Mouse (Mus musculus): ENCODE measurements around the gene Fcer1g. TPM values are rescaled to one million over a fixed set of nuclear protein-coding genes. Genes with fewer than 3 reads are reported as not detected.

Gene Fcer1g
- polyA plus RNA-seq, 1 experiment from 2014 or later = 83.6 TPM

- no peak overlapping the region for H3K27ac ChIP-seq (ENCODE audit: low read depth, low read length)
- peaks cover 6% of the 10 kb centered on the region; the same call in 1 of the 2 replicates for H3K4me1 ChIP-seq (replicated peaks; ENCODE audit: control insufficient read depth, insufficient read depth, low read length)
- peak overlapping the region; percentile 94 for H3K9ac ChIP-seq (ENCODE audit: low read depth, low read length)
- DNase-seq (ENCODE audit: low spot score) = peak; percentile 28
- peak overlapping the region; percentile 63 for H3K4me2 ChIP-seq
- peak overlapping the region; percentile 76 for H3K4me3 ChIP-seq (ENCODE audit: low read depth, low read length)
- H3K36me3 ChIP-seq (ENCODE audit: control insufficient read depth, insufficient read depth, low read length) = peaks cover 38% of the 10 kb centered on the region
- H3K27me3 ChIP-seq (replicated peaks; ENCODE audit: control insufficient read depth, insufficient read depth, low read length) = no peaks in the 10 kb centered on the region
- no peaks in the 10 kb centered on the region for H3K9me3 ChIP-seq (ENCODE audit: control insufficient read depth, low read length)
- WGBS = 83% methylated on average over 14 of the region's 14 CpGs
- ATAC-seq (replicated peaks; ENCODE audit: low FRiP score) = no peak
These were observed 45.0 kb upstream of the Fcer1g start for GRCm38 (mm10) chr1:171279012-171279705.

GRCm38 (mm10) chr1:171278436-171278835 lies 44.3 kb upstream of the Fcer1g start:
- no peaks in the 10 kb centered on the region for H3K27me3 ChIP-seq (replicated peaks; ENCODE audit: control insufficient read depth, insufficient read depth, low read length)
- ATAC-seq (replicated peaks; ENCODE audit: low FRiP score) (no peak), DNase-seq (ENCODE audit: low spot score) (no peak)
- H3K27ac ChIP-seq (ENCODE audit: low read depth, low read length) = no peak overlapping the region
- peaks cover 38% of the 10 kb centered on the region for H3K36me3 ChIP-seq (ENCODE audit: control insufficient read depth, insufficient read depth, low read length)
- whole genome bisulfite sequencing = 95% methylated on average over 8 of the region's 8 CpGs
- H3K4me3 ChIP-seq (ENCODE audit: low read depth, low read length) = peak overlapping the region; percentile 76
- H3K9ac ChIP-seq (ENCODE audit: low read depth, low read length) = peak overlapping the region; percentile 28; the same call in 1 of the 2 replicates
- H3K4me1 ChIP-seq (replicated peaks; ENCODE audit: control insufficient read depth, insufficient read depth, low read length) = peaks cover 6% of the 10 kb centered on the region; the same call in 1 of the 2 replicates
- H3K4me2 ChIP-seq = peak overlapping the region; percentile 63
- no peaks in the 10 kb centered on the region for H3K9me3 ChIP-seq (ENCODE audit: control insufficient read depth, low read length)

GRCm38 (mm10) chr1:171277736-171278135 lies 43.6 kb upstream of the Fcer1g start:
- 87% methylated on average over 10 of the region's 10 CpGs for WGBS

GRCm38 (mm10) chr1:171276110-171276748 lies 42.1 kb upstream of the Fcer1g start:
- 92% methylated on average over 14 of the region's 14 CpGs for WGBS
- Histone ChIP-seq H3K9me3 (ENCODE audit: control insufficient read depth, low read length) (no peaks in the 10 kb centered on the region), H3K4me3 (ENCODE audit: low read depth, low read length) (no peak overlapping the region), H3K27me3 (replicated peaks; ENCODE audit: control insufficient read depth, insufficient read depth, low read length) (no peaks in the 10 kb centered on the region), H3K27ac (ENCODE audit: low read depth, low read length) (no peak overlapping the region), H3K4me2 (no peak overlapping the region), H3K9ac (ENCODE audit: low read depth, low read length) (no peak overlapping the region), H3K4me1 (replicated peaks; ENCODE audit: control insufficient read depth, insufficient read depth, low read length) (peaks cover 8% of the 10 kb centered on the region), H3K36me3 (ENCODE audit: control insufficient read depth, insufficient read depth, low read length) (peaks cover 45% of the 10 kb centered on the region)
- no peak for ATAC-seq (replicated peaks; ENCODE audit: low FRiP score)
- DNase-seq (ENCODE audit: low spot score) = no peak

More at GRCm38 (mm10) chr1:171277736-171278135, 43.6 kb upstream of the Fcer1g start:
- peaks cover 6% of the 10 kb centered on the region; the same call in 1 of the 2 replicates for H3K4me1 ChIP-seq (replicated peaks; ENCODE audit: control insufficient read depth, insufficient read depth, low read length)
- 0 out of 2 replicates have a peak overlapping the region, but pooled peaks have one; percentile 17 for H3K4me3 ChIP-seq (ENCODE audit: low read depth, low read length)
- no peak overlapping the region for H3K9ac ChIP-seq (ENCODE audit: low read depth, low read length)
- no peaks in the 10 kb centered on the region for H3K9me3 ChIP-seq (ENCODE audit: control insufficient read depth, low read length)
- H3K36me3 ChIP-seq (ENCODE audit: control insufficient read depth, insufficient read depth, low read length) = peaks cover 41% of the 10 kb centered on the region
- DNase-seq (ENCODE audit: low spot score) = no peak
- ATAC-seq (replicated peaks; ENCODE audit: low FRiP score) = no peak
- no peaks in the 10 kb centered on the region for H3K27me3 ChIP-seq (replicated peaks; ENCODE audit: control insufficient read depth, insufficient read depth, low read length)
- no peak overlapping the region for H3K27ac ChIP-seq (ENCODE audit: low read depth, low read length)
- H3K4me2 ChIP-seq = peak overlapping the region; percentile 63

GRCm38 (mm10) chr1:171275144-171275734 lies 41.1 kb upstream of the Fcer1g start:
- peaks cover 12% of the 10 kb centered on the region for H3K4me1 ChIP-seq (replicated peaks; ENCODE audit: control insufficient read depth, insufficient read depth, low read length)
- H3K27me3 ChIP-seq (replicated peaks; ENCODE audit: control insufficient read depth, insufficient read depth, low read length) = no peaks in the 10 kb centered on the region
- WGBS = 91% methylated on average over 11 of the region's 11 CpGs
- H3K9ac ChIP-seq (ENCODE audit: low read depth, low read length) = no peak overlapping the region
- no peaks in the 10 kb centered on the region for H3K9me3 ChIP-seq (ENCODE audit: control insufficient read depth, low read length)
- H3K4me2 ChIP-seq = no peak overlapping the region
- H3K36me3 ChIP-seq (ENCODE audit: control insufficient read depth, insufficient read depth, low read length) = peaks cover 45% of the 10 kb centered on the region
- no peak overlapping the region for H3K27ac ChIP-seq (ENCODE audit: low read depth, low read length)
- DNase-seq (ENCODE audit: low spot score) (no peak), ATAC-seq (replicated peaks; ENCODE audit: low FRiP score) (no peak)
- H3K4me3 ChIP-seq (ENCODE audit: low read depth, low read length) = no peak overlapping the region; the same call in 1 of the 2 replicates

GRCm38 (mm10) chr1:171274171-171274570 lies 40.0 kb upstream of the Fcer1g start:
- DNase-seq (ENCODE audit: low spot score) (no peak), ATAC-seq (replicated peaks; ENCODE audit: low FRiP score) (no peak)
- H3K4me3 ChIP-seq (ENCODE audit: low read depth, low read length) = no peak overlapping the region
- H3K27me3 ChIP-seq (replicated peaks; ENCODE audit: control insufficient read depth, insufficient read depth, low read length) = no peaks in the 10 kb centered on the region
- 92% methylated on average over 12 of the region's 12 CpGs for WGBS
- no peak overlapping the region for H3K4me2 ChIP-seq
- no peaks in the 10 kb centered on the region for H3K9me3 ChIP-seq (ENCODE audit: control insufficient read depth, low read length)
- no peak overlapping the region for H3K9ac ChIP-seq (ENCODE audit: low read depth, low read length)
- no peak overlapping the region for H3K27ac ChIP-seq (ENCODE audit: low read depth, low read length)
- H3K36me3 ChIP-seq (ENCODE audit: control insufficient read depth, insufficient read depth, low read length) = peaks cover 45% of the 10 kb centered on the region
- H3K4me1 ChIP-seq (replicated peaks; ENCODE audit: control insufficient read depth, insufficient read depth, low read length) = peaks cover 15% of the 10 kb centered on the region

GRCm38 (mm10) chr1:171272086-171272485 lies 37.9 kb upstream of the Fcer1g start:
- Histone ChIP-seq H3K27me3 (replicated peaks; ENCODE audit: control insufficient read depth, insufficient read depth, low read length) (no peaks in the 10 kb centered on the region), H3K9ac (ENCODE audit: low read depth, low read length) (peak overlapping the region; percentile 89), H3K27ac (ENCODE audit: low read depth, low read length) (peak overlapping the region; percentile 70; the same call in 1 of the 2 replicates), H3K4me3 (ENCODE audit: low read depth, low read length) (peak overlapping the region; percentile 90; the same call in 1 of the 2 replicates), H3K4me2 (peak overlapping the region; percentile 96), H3K36me3 (ENCODE audit: control insufficient read depth, insufficient read depth, low read length) (peaks cover 29% of the 10 kb centered on the region), H3K9me3 (ENCODE audit: control insufficient read depth, low read length) (no peaks in the 10 kb centered on the region), H3K4me1 (replicated peaks; ENCODE audit: control insufficient read depth, insufficient read depth, low read length) (peaks cover 15% of the 10 kb centered on the region)
- no peak for ATAC-seq (replicated peaks; ENCODE audit: low FRiP score)
- WGBS = 82% methylated on average over 3 of the region's 3 CpGs
- no peak for DNase-seq (ENCODE audit: low spot score)

- no peaks in the 10 kb centered on the region for H3K9me3 ChIP-seq (ENCODE audit: control insufficient read depth, low read length)
- WGBS = 55% methylated on average over 10 of the region's 10 CpGs
- peak overlapping the region; percentile 96 for H3K4me2 ChIP-seq
- peak overlapping the region; percentile 90 for H3K4me3 ChIP-seq (ENCODE audit: low read depth, low read length)
- H3K9ac ChIP-seq (ENCODE audit: low read depth, low read length) = peak overlapping the region; percentile 89; the same call in 1 of the 2 replicates
- H3K36me3 ChIP-seq (ENCODE audit: control insufficient read depth, insufficient read depth, low read length) = peaks cover 24% of the 10 kb centered on the region
- no peak for DNase-seq (ENCODE audit: low spot score)
- no peaks in the 10 kb centered on the region for H3K27me3 ChIP-seq (replicated peaks; ENCODE audit: control insufficient read depth, insufficient read depth, low read length)
- H3K27ac ChIP-seq (ENCODE audit: low read depth, low read length) = peak overlapping the region; percentile 70; the same call in 1 of the 2 replicates
- peaks cover 15% of the 10 kb centered on the region for H3K4me1 ChIP-seq (replicated peaks; ENCODE audit: control insufficient read depth, insufficient read depth, low read length)
- ATAC-seq (replicated peaks; ENCODE audit: low FRiP score) = no peak
These were observed 37.5 kb upstream of the Fcer1g start for GRCm38 (mm10) chr1:171271622-171272021.

All from liver, embryonic 11.5 days (tissue).